Comparison of ENCODE assay signal across 1 mouse cellular context in genomic region chr16:21741542-21741941, GRCm38 (mm10).
TF ChIP-seq lines count a peak whose summit lies in the region.

No protein-coding gene starts in this region.

TF ChIP-seq in MEL, 35 proteins besides CTCF, POLR2A, EP300 and RAD21:
- peak; percentile 58; the same call in 1 of the 2 replicates for TF ChIP-seq TCF12 (IDR thresholded peaks at IDR 0.05; ENCODE audit: low read depth, low read length)
- TF ChIP-seq TAL1 (IDR thresholded peaks at IDR 0.05; ENCODE audit: low read length), result no peak
TF ChIP-seq in MEL: peak in this region for 1.
